Mouse (Mus musculus) gonadal fat pad, adult 2 months (tissue): ENCODE results near the gene A930004D18Rik. TPM values are rescaled to one million over a fixed set of nuclear protein-coding genes. Genes with fewer than 3 reads are reported as not detected.

Experiments used
- DNase-seq: peaks from one replicate; pipeline ENCODE4 v3.0.0-alpha.2; 2012; ENCODE audit warnings: low read depth
- polyA plus RNA-seq: library from polyadenylated mRNA; depleted of rRNA; stranded (reverse); fragments of >200 nt; gene quantifications from 2 replicates; pipeline ENCODE4 v1.2.3, GENCODE M21; 2012

The A930004D18Rik gene
- polyA plus RNA-seq, 1 experiment = 2.2 TPM

DNA sequence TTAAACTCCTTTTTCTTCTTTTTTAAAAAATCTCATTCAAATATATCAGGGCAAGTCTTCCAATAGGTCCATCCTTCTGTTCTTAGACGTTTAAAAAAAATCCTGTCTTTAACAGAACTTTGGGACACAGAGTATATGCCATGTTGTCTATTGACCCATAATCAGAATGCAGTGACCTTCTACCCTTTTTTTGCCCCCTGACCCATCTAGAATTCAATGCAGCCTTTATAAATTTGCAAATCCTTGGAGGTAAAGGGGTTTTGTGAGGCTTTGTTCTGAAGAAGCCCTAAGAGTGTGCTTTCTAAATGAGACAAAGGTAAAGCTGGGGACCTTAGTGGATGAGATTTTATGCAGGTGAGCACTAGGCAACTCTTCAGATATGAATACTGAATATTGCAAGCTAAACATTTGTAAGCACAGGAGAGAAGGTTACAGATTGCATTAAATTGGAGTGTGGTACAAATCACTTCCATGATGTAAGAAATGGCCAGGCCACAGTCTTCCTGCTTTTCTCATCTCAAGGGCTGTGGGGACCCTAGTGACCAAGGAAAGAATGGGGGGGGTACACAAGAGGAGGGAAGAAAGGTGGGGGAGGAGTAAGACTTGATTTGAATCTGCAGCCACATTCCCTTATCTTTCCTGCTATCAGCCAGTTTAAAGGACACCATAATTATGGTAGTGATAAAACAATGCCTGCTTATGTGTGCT lies 15.9 kb upstream of the A930004D18Rik start:
- DNase-seq = no peak

DNA sequence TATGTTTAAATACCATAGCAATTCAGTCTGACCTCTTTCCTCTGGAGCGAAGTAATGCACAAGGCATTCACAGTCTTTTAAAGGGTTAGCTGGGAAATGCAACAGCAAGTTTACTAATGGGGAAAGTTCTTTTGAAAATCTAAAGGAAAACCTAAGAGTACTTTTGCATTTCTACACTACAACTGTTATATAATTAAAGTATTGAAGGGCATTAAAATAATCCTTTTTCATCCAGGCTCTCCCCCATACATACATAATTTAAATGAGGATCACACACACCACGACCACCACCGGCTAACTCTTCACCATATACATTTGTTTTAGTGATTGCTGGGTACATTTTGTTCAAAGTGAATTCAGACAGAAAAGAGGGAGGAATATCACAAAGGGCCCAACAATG lies 15.0 kb upstream of the A930004D18Rik start:
- no peak for DNase-seq

DNA sequence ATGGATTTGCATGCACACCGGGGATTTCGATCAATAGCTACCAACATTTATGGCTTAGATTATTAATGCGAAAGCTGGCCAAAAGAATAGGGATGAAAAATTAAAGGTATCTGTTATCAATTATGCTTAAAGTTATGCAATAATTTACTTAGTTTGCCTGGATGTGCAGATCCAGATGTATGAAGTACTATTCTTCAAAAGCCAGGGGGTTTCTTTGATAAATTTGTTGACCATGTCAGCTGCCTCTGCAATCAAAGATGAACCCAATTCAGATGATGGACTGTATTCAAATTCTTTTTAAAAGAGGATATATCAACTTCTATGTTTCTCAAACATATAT lies 14.3 kb upstream of the A930004D18Rik start:
- DNase-seq = no peak

DNA sequence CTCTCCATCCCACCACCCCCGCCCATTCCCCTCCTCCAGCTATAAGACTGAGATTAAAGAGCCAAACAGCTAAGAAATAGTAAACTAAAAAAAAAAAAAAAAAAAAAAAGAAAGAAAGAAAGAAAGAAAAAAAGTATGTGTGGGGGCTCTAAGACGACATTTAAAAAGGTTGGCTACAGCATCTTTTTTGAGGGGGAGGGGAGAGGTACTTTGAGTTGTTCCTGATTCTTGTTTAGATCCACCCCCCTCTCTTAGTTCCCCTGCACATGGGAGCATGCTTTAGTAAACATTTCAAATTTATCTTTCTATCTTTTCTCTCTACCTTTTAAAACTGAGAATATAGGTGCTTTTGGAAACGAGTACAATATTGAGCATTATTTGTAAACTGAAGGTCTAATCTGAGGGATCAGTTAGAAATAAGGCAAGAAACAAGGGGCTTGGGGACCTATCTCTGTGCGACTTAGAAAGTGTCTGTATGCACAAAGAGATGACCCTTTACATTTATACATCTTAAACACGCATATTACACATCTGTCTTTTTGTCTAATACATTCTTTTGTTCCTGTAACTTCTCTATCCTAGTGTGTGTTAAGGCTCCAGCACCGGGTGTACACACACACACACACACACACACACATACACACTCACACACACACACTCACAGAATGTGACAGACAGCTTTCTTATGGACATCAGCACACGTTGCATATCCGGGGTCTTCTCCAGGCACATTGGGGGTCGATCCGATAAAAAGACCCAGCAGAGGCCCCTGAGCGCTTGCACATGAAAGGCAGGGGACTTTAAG lies 13.7 kb upstream of the A930004D18Rik start:
- DNase-seq = no peak

DNA sequence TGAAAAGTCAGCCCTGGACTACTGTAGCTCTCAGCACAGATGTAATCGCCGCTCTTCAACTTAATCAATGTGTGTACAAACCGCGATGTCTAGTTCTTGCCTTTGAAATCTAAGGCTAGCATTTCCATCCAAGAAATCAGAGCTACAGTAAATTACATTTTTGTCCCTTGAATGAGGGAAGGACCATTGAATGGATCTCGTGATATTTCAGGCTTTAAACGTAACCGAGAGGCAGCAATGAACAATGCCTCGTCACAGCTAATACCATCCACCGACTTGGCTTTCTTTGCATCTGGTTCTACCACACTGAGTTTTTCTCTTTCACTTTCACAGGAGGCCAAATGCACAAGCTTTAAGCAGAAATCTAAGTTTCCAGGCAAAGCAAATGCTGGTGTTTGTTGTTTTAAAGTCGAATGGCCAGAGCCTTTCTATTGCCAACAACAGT lies 13.0 kb upstream of the A930004D18Rik start:
- no peak for DNase-seq

DNA sequence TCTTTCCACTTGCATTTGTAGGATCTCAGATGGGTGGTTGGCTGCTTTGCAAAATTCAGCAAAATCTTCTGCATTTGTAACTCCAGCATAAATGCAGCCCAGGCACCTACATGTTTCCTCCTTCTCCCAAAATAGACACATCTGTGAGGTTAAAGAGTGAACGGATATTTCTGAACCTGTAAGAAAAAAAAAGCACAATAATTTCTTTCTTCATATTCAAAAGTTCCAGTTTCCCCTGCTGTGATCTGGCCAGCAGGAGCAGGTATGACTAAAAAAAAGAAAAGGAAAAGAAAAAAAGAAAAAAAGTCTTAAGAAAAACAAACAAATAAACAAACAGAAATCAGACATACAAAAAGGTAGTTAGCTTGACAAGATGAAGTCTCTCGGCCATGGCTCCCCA lies 12.5 kb upstream of the A930004D18Rik start:
- no peak for DNase-seq

DNA sequence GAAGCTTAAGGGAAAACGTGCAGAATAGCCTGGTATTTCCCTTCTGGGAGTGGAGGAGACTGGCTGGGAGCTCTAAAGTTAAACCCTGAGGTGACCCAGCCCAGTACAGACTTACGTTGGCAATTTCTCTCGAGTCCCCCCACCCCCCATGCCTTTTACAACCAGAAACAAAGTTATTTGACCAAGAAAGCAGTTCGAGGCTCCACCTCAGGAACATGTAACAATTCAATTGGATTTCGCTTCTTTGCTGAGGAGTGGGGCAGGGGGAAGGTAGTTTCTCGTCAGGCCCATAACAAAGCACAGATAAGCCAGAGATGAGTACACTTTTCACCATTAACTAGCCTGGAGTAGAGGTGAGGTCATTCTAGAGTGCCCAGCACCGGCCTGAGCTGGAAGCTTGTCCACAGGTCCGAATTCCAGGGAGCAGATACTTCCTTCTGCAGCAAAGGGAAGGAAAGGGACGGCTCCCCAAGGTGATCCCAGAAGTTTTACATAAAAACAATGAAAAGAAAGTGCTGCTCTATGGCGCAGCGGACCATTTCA lies 11.8 kb upstream of the A930004D18Rik start:
- no peak for DNase-seq

DNA sequence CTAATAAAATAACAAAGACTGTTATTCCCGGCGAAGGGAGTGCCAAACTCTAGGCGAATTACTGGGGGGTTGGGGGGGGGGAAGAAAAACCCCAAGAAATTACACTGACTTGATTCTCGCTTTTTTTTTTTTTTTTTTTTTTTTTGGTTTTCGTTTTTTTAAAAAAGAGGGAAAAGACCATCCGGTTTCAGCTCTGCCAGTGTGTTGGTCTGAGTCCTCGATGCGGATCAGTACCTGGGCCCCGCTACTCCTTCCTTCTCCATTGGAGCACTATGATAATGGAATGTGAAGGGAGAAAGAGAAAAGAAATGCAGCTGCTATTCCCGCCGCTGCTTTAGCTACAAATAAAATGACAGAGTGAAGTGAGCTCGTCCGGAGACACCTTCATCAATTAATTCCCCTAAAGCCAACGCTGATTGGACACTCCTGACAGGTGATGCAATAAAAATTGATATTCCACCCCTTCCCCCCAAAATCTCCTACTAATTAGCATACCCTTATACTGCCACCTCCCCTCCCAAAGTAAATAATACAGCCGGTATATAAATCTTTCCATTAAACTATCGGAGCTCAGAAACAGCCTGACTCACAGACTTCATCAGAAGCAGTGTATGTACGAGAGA lies 11.0 kb upstream of the A930004D18Rik start, which contains the start of gene Skida1:
TSS of gene Skida1 (minus strand) at position 599 of the 623 bp plus-strand sequence.
- no peak for DNase-seq

DNA sequence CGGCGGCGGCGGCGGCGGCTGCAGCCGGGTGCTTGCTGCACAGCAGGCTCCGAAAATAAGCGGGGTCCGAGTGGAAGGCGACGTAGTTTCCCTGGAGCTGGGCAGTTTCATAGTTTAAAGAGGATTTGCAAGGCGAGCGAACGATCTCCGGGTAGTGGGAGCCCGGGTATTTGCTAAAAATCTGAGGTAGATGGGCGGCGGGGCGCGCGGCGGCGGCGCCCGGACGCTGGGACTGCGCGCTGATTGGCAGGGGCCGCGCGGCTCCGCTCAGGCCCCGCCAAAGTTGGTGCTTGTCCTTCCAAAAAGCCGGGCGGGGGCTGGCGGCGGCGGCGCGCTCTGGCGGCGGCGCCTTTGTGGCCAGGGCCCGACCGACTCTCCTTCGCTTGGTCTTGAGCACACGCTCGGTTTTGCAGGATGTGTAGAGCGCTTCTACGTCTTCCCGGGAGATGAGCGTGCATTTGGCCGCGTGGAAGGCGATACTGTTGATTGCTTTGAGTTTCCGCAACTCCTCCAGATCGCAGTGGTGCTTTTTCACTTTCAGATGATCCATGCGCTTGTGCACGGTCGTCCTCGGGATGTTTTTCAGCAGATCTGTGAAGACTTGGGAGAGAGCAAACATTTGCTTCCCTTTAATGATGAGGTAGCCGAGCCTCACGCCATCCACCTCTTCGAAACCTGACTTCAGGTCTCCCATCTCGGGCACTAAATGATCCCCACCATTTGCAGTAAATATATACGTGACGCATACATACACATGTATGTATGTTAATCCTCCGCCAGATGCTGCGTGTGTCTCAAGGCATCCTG lies 10.3 kb upstream of the A930004D18Rik start:
- no peak for DNase-seq

DNA sequence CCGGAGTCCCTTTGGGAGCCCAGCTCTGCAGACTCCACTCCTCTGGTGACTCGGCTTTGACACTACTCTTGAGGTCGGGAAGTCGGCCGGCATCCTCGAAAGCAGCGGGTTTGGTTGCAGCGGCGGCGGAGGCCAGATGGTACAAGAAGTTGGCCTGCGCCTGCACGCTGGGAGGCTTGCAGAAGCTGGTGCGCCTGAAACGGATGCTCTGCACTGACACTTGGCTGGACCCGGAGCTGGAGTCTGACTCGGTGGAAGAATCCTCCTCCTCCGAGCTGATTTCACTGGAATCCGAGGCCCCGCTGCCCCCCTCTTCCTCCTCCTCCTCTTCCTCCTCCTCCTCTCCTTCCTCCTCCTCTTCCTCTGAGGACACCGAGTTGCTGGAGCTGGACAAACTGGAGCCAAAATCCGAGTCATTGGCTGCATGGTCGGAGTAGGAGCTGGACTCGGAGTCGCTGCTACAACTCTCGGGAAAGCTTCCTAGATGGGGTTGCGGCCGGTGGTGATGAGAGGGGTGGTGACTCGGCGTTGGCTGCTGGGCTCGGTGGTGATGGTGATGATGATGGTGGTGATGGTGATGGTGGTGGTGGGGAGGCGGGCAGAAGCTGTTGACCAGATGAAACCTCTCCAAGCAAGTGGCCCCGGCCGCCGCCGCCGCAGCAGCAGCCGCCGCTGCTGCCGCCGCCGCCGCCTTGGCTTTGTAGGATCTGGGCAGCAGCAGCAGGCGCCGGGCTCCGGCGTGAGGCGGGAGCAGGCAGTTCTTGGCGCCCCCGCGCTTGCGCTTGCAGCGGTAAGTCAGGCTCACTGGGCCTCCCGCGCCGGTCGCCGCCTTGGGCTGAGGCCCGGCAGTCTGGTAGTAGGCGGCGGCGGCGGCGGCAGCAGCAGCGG lies 9.5 kb upstream of the A930004D18Rik start:
- no peak for DNase-seq

DNA sequence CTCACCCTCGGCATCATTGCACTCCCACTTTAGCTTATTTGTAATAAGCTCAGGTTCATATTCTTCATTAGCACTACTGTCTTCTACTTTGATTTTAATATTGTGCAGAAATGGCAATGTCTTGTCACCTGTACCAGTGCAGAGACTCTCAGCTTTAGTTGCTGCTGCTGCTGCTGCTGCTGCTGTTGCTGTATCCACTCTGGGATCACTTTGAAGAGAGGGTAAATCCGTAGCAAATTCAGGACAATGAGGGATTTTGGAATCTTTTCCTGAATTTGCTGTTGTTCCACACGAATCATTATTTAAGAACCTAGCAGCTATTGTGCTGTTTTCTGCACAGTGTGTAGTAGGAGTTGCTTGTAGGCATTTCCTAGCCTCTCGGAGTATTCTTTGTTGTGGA lies 8.6 kb upstream of the A930004D18Rik start:
- no peak for DNase-seq

DNA sequence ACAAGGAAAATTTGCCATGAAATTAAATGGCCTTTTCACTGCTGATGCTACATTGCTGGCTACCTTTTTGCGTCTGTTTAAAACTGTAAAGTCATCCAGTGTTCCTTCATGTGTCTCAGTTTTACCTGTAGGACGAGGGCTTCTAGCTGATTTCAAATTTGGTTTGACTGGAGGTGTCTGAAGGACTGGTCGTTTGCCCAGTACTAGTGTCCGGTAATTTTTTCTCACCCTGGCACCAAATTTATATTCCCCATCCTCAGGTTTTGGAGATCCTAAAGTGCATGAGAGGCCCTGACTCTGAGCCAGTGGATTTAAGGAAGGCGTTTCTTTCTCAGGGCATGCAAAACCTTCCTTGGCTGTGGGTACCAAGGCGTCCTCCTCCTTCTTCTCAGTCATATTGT lies 8.2 kb upstream of the A930004D18Rik start:
- no peak for DNase-seq

DNA sequence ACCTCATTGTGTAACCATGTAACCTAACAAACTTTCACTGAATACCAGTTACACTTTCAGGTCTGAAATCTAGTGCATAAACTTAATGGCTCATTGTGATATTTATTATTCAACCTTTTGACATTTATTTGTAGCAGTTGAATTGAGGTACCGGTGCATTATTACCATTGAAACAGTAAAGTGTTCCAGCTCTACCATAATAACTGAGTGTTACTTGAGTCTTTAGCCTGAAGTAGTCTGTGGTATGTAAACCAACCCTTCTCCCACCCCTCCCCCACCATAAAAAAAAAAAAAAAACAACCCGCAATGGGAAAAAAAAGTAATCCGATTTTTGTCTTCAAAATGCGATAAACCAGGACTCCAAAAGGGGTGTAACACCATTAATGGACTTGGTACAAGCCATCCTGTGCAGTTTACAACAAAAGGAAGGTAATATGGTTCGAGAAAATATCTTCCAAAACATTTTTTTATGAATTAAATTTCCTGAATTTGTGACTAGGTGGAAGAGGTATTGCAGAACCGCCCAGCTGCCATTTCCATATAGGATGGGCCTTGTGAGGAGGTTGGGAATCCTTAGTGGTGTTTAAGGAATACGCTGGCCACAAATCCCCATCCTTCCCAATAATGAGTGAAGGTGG lies 7.7 kb upstream of the A930004D18Rik start:
- no peak for DNase-seq

DNA sequence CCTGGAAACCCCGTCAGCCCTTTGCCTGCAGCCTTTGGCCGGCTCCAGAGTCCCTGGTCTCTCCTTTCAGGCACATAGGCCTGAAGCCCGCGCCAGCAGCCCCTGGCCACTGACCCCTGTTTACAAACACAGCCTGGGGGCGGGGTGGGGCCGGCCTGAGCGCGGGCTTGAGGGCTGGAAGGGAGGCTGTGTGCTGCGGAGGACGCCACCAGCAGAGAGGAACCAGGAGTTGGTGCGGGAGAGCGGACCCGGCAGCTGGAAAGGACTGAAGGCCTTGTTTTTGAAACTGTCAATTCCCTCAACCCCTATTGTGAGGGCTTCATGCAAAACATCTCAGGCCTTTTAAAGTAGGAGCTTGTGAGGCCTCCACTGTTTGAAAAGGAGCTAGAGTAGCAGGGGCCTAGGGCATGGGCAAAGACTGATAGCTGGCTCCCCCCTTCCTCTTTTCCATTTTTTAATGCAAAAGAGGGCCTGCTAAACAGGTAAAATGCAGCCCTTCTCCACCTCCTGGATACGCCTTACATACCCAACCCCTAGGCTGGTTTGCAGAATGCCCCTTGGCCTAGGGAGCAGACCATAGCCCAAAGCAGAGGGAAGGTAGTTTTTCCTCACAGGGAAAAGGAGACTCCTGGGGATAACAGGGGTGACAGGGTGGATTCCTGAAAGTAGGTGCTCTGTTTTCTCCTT lies 3.8 kb upstream of the A930004D18Rik start:
- no peak for DNase-seq

DNA sequence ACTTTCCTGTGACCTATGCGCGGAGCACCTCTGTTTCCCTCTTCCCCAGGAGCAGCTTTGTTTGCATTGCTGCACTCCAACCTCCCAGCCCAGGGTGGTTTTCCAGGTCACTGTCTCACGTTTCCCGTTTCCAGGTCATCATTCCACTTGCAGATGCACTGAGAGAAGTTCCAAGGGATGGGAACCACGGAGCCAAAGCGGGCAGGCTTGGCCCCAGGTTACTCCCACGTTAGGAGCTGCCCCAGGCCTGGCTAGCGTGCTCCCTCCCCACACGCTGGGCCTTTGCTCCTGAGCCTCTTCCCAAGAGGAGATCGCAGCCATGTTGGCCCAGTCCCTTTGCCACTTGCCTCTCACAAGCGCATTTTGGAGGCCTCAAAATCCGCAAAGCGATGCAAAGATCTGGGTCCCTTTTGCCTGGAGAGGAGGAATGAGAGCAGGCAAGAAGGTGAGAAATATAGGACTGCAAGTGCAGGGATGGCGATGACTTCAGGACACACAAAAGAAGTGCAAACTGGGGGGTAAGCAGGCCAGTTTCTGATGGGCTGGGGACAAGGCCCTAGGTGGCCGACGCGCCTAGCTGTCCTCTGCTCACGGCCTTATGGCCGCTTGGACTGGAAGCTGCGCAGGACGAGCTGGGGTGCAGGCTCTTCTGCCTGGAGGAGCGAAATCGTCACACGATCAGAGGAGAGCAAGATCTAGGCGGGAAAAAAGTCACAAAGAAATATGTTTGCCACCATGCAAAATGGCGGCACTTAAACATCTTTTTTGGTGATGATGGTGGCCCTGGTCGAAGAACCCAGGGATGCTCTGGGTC lies 3.0 kb upstream of the A930004D18Rik start:
- DNase-seq = no peak

DNA sequence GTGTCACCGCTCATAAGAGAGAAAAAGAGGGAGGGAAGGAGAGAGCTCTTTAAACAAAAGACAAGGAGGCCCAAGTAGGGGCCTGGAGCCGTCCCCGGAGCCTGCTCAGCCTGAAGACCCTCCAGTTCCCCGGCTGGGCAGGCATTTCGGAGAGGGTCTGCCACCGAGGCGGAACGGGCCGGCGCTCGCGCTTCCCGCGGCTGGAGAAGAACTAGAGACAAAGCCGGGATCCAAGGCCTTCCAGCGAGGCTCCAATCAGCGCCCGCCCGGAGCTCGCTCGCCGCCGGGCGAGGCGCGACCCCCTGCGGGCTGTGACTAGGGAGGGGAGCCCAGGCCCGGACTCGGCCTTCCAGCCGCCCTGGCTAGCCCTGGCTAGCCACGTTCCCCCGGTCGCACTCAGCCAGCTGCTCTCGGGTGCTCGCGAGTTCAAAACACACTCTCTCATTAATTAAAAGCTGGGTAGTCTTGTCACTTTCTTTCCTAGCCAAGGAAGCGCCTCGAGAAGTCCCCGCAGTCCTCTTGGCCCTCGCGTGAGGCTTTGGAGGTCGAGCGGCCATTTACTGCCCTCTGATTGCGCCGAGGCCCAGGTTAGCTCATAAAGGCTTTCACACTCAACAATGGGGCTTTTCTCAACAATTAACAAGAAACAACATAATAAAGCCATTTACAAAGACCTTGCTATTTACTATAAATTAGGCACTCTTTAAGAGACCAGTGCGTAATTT lies 2.2 kb upstream of the A930004D18Rik start:
- no peak for DNase-seq

DNA sequence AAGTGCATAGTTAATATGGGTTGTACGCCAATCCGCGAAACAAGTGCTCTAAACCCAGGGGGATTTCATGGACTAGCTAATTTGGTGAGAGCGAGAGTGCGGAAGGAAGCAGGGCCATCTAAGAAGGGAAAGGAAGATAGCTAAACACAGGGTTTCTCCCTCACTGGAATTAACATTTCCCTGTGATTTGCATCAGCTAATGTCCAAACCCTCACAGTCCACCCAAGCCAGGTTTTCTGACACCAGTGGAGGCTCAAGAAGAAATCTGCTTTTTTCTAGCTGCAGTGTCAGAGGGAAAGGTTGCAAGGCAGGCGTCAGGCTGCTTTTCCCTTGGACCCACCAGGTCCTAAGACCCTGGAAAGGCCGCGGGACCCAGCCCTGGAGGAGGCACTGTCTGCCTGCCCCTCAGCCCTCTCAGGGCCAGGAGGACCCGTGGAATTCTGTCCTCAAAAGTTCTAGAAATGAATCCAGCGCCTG lies 1.4 kb upstream of the A930004D18Rik start:
- no peak for DNase-seq
